Mouse (Mus musculus): ENCODE measurements around the gene Carmil1.

GRCm38 (mm10) chr13:24244613-24245012 lies 36.0 kb downstream of the Carmil1 start:
- no peak for TF ChIP-seq GATA1 (IDR thresholded peaks at IDR 0.05; ENCODE audit: borderline replicate concordance, low read length)
- no peak for TF ChIP-seq FLI1 (IDR thresholded peaks at IDR 0.05; ENCODE audit: low read length)
